Mouse (Mus musculus): ENCODE measurements around the gene Sepsecs. TPM values are rescaled to one million over a fixed set of nuclear protein-coding genes. Genes with fewer than 3 reads are reported as not detected.
"Not testable (repeated sequence)": the region's sequence is repeated elsewhere in the genome, so short reads cannot be mapped to it uniquely, and the experiment has no call there.

Gene Sepsecs
- polyA plus RNA-seq (2015; fragmentation: Nextera tagmentation; extraction: Ambion mirVana), result 8.5 and 9.0 TPM in 2 replicates

- peaks cover 5% of the 10 kb centered on the region for H3K4me1 ChIP-seq (replicated peaks; ENCODE audit: control insufficient read depth, insufficient read depth, low read length)
- H3K4me2 ChIP-seq (ENCODE audit: low read length), result peak within 1 kb of the TSS; percentile 84
- no peaks in the 10 kb centered on the region for H3K9me3 ChIP-seq (ENCODE audit: control insufficient read depth, low read length)
- 4% methylated on average over 56 of the region's 56 CpGs for WGBS
- H3K9ac ChIP-seq (replicated peaks; ENCODE audit: low read depth, low read length), result peak within 1 kb of the TSS; percentile 86
- H3K27ac ChIP-seq (ENCODE audit: low read length), result no peak within 1 kb of the TSS
- peak within 1 kb of the TSS; percentile 87 for H3K4me3 ChIP-seq (replicated peaks; ENCODE audit: low read length)
- ATAC-seq, result peak; percentile 97
- H3K27me3 ChIP-seq (replicated peaks; ENCODE audit: control insufficient read depth, insufficient read depth, low read length), result no peaks in the 10 kb centered on the region
- H3K36me3 ChIP-seq (ENCODE audit: control insufficient read depth, insufficient read depth), result no peaks in the 10 kb centered on the region
These were observed at the start of gene Sepsecs for GRCm38 (mm10) chr5:52669426-52670191. Gene Sepsecs (minus strand): TSS chr5:52669708.

GRCm38 (mm10) chr5:52716742-52717448 lies 47.4 kb upstream of the Sepsecs start:
- 77% methylated on average over 5 of the region's 5 CpGs for WGBS
- H3K4me2 ChIP-seq (ENCODE audit: low read length), result no peak overlapping the region

GRCm38 (mm10) chr5:52712704-52713103 lies 43.2 kb upstream of the Sepsecs start:
- Histone ChIP-seq H3K9ac (replicated peaks; ENCODE audit: low read depth, low read length) (no peak overlapping the region), H3K27ac (ENCODE audit: low read length) (no peak overlapping the region), H3K36me3 (ENCODE audit: control insufficient read depth, insufficient read depth) (no peaks in the 10 kb centered on the region), H3K9me3 (ENCODE audit: control insufficient read depth, low read length) (no peaks in the 10 kb centered on the region), H3K4me2 (ENCODE audit: low read length) (no peak overlapping the region), H3K4me1 (replicated peaks; ENCODE audit: control insufficient read depth, insufficient read depth, low read length) (no peaks in the 10 kb centered on the region), H3K27me3 (replicated peaks; ENCODE audit: control insufficient read depth, insufficient read depth, low read length) (no peaks in the 10 kb centered on the region), H3K4me3 (replicated peaks; ENCODE audit: low read length) (no peak overlapping the region)
- no peak for ATAC-seq

More at GRCm38 (mm10) chr5:52716742-52717448, 47.4 kb upstream of the Sepsecs start:
- ATAC-seq, result no peak
- H3K4me1 ChIP-seq (replicated peaks; ENCODE audit: control insufficient read depth, insufficient read depth, low read length), result no peaks in the 10 kb centered on the region
- no peaks in the 10 kb centered on the region for H3K27me3 ChIP-seq (replicated peaks; ENCODE audit: control insufficient read depth, insufficient read depth, low read length)
- no peak overlapping the region for H3K4me3 ChIP-seq (replicated peaks; ENCODE audit: low read length)
- H3K36me3 ChIP-seq (ENCODE audit: control insufficient read depth, insufficient read depth), result no peaks in the 10 kb centered on the region
- H3K9me3 ChIP-seq (ENCODE audit: control insufficient read depth, low read length), result no peaks in the 10 kb centered on the region
- no peak overlapping the region for H3K9ac ChIP-seq (replicated peaks; ENCODE audit: low read depth, low read length)
- H3K27ac ChIP-seq (ENCODE audit: low read length), result no peak overlapping the region

GRCm38 (mm10) chr5:52704562-52704961 lies 35.1 kb upstream of the Sepsecs start:
- Histone ChIP-seq H3K9me3 (ENCODE audit: control insufficient read depth, low read length) (no peaks in the 10 kb centered on the region), H3K36me3 (ENCODE audit: control insufficient read depth, insufficient read depth) (no peaks in the 10 kb centered on the region), H3K4me3 (replicated peaks; ENCODE audit: low read length) (no peak overlapping the region), H3K27ac (ENCODE audit: low read length) (no peak overlapping the region), H3K9ac (replicated peaks; ENCODE audit: low read depth, low read length) (no peak overlapping the region), H3K4me2 (ENCODE audit: low read length) (no peak overlapping the region), H3K4me1 (replicated peaks; ENCODE audit: control insufficient read depth, insufficient read depth, low read length) (no peaks in the 10 kb centered on the region), H3K27me3 (replicated peaks; ENCODE audit: control insufficient read depth, insufficient read depth, low read length) (no peaks in the 10 kb centered on the region)
- no peak for ATAC-seq
- WGBS, result 77% methylated on average over 4 of the region's 4 CpGs

- H3K4me3 ChIP-seq (replicated peaks; ENCODE audit: low read length); H3K9me3 ChIP-seq (ENCODE audit: control insufficient read depth, low read length); H3K4me1 ChIP-seq (replicated peaks; ENCODE audit: control insufficient read depth, insufficient read depth, low read length); ATAC-seq; H3K9ac ChIP-seq (replicated peaks; ENCODE audit: low read depth, low read length); H3K27ac ChIP-seq (ENCODE audit: low read length); H3K4me2 ChIP-seq (ENCODE audit: low read length); H3K36me3 ChIP-seq (ENCODE audit: control insufficient read depth, insufficient read depth); H3K27me3 ChIP-seq (replicated peaks; ENCODE audit: control insufficient read depth, insufficient read depth, low read length): not testable (repeated sequence)
- 91% methylated on average over 7 of the region's 7 CpGs for WGBS
These were observed 28.5 kb upstream of the Sepsecs start for GRCm38 (mm10) chr5:52697882-52698440.

GRCm38 (mm10) chr5:52697291-52697690 lies 27.8 kb upstream of the Sepsecs start:
- 92% methylated on average over 1 of the region's 1 CpGs for WGBS
- Histone ChIP-seq H3K27me3 (replicated peaks; ENCODE audit: control insufficient read depth, insufficient read depth, low read length) (no peaks in the 10 kb centered on the region), H3K36me3 (ENCODE audit: control insufficient read depth, insufficient read depth) (no peaks in the 10 kb centered on the region), H3K4me1 (replicated peaks; ENCODE audit: control insufficient read depth, insufficient read depth, low read length) (no peaks in the 10 kb centered on the region), H3K9ac (replicated peaks; ENCODE audit: low read depth, low read length) (no peak overlapping the region), H3K27ac (ENCODE audit: low read length) (no peak overlapping the region), H3K4me3 (replicated peaks; ENCODE audit: low read length) (no peak overlapping the region), H3K4me2 (ENCODE audit: low read length) (no peak overlapping the region), H3K9me3 (ENCODE audit: control insufficient read depth, low read length) (no peaks in the 10 kb centered on the region)
- no peak for ATAC-seq

GRCm38 (mm10) chr5:52687741-52688455 lies 18.4 kb upstream of the Sepsecs start:
- no peak for ATAC-seq
- Histone ChIP-seq H3K4me2 (ENCODE audit: low read length) (no peak overlapping the region), H3K27ac (ENCODE audit: low read length) (no peak overlapping the region), H3K9me3 (ENCODE audit: control insufficient read depth, low read length) (no peaks in the 10 kb centered on the region), H3K4me3 (replicated peaks; ENCODE audit: low read length) (no peak overlapping the region), H3K36me3 (ENCODE audit: control insufficient read depth, insufficient read depth) (no peaks in the 10 kb centered on the region), H3K27me3 (replicated peaks; ENCODE audit: control insufficient read depth, insufficient read depth, low read length) (no peaks in the 10 kb centered on the region), H3K9ac (replicated peaks; ENCODE audit: low read depth, low read length) (no peak overlapping the region), H3K4me1 (replicated peaks; ENCODE audit: control insufficient read depth, insufficient read depth, low read length) (no peaks in the 10 kb centered on the region)
- 59% methylated on average over 6 of the region's 6 CpGs for WGBS

GRCm38 (mm10) chr5:52681111-52681510 lies 11.6 kb upstream of the Sepsecs start:
- H3K36me3 ChIP-seq (ENCODE audit: control insufficient read depth, insufficient read depth), result no peaks in the 10 kb centered on the region
- H3K27me3 ChIP-seq (replicated peaks; ENCODE audit: control insufficient read depth, insufficient read depth, low read length), result no peaks in the 10 kb centered on the region
- no peak for ATAC-seq
- no peak overlapping the region for H3K4me3 ChIP-seq (replicated peaks; ENCODE audit: low read length)
- H3K9ac ChIP-seq (replicated peaks; ENCODE audit: low read depth, low read length), result no peak overlapping the region
- H3K4me1 ChIP-seq (replicated peaks; ENCODE audit: control insufficient read depth, insufficient read depth, low read length), result no peaks in the 10 kb centered on the region
- H3K4me2 ChIP-seq (ENCODE audit: low read length), result no peak overlapping the region
- no peak overlapping the region for H3K27ac ChIP-seq (ENCODE audit: low read length)
- no peaks in the 10 kb centered on the region for H3K9me3 ChIP-seq (ENCODE audit: control insufficient read depth, low read length)
- WGBS, result 48% methylated on average over 4 of the region's 4 CpGs

GRCm38 (mm10) chr5:52680191-52680590 lies 10.7 kb upstream of the Sepsecs start:
- Histone ChIP-seq H3K27me3 (replicated peaks; ENCODE audit: control insufficient read depth, insufficient read depth, low read length) (no peaks in the 10 kb centered on the region), H3K9ac (replicated peaks; ENCODE audit: low read depth, low read length) (no peak overlapping the region), H3K4me3 (replicated peaks; ENCODE audit: low read length) (no peak overlapping the region), H3K27ac (ENCODE audit: low read length) (no peak overlapping the region), H3K4me2 (ENCODE audit: low read length) (no peak overlapping the region), H3K4me1 (replicated peaks; ENCODE audit: control insufficient read depth, insufficient read depth, low read length) (no peaks in the 10 kb centered on the region), H3K36me3 (ENCODE audit: control insufficient read depth, insufficient read depth) (no peaks in the 10 kb centered on the region), H3K9me3 (ENCODE audit: control insufficient read depth, low read length) (no peaks in the 10 kb centered on the region)
- no peak for ATAC-seq
- 60% methylated on average over 4 of the region's 4 CpGs for WGBS

Measured in forebrain, embryonic 16.5 days (tissue).